Mouse (Mus musculus): ENCODE results near the gene Rps21.
"Not testable (repeated sequence)": the region's sequence is repeated elsewhere in the genome, so short reads cannot be mapped to it uniquely, and the experiment has no call there.

Gene Rps21

GRCm38 (mm10) chr2:180233101-180233904, 23.9 kb upstream of the Rps21 start:
- no peak for DNase-seq

DNA sequence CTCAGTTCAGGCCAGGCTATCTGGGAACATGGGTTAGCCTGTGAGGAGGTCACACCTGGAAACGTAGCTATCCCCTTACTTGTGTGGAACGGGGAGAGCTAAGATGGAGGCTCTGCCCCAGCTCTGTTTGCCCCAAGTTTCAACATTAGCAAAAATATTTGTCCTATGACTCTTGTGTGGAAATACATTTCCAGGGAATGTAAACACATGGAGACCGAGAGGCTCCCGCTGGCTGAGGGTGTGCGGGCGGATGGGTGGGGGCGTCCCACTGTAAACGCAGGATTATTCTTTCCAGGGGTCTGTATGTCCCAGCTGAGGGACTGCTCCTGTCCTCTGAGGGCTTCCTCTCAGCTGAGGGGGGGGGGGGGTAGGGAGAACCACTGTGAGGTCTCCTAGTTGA, 22.8 kb upstream of the Rps21 start:
- no peak for DNase-seq

DNA sequence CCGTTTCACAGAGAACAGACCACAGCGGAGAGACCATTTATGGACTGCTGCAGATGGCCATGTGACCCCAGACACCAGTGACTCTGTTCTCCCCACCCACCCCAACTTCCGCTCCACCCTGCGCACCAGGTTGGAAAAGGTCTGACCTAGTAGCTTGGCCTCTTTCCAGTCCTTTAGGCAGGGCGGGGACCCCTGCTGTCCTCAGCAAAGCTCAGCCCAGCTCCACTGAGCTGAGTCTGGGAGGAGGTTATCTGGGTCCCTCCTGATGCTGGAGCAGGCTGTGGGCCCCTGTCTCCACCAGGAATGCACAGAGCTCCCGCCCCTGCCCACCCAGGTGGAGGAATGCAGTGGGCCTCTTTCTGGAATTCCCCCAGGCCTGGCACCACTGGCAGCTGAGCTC, 22.2 kb upstream of the Rps21 start:
- DNase-seq, result no peak

DNA sequence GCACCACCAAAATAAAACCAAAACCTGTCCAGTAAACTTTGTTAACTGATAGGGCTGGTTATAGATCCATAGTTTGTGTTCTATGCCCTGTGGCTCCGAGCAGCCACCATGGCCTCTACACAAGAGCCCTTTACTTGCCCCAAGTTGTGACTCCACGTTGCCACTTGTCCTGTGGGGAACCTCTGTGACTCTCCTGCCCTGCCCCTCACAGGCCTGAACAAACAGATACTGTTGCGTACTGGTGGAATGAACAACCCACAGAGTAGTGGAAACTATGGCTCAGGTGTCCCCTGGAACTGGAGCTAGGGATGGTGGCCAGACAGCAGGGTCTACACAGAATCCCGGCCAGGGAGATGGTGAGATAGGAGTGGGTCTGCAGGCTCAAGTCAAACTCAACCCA, 21.4 kb upstream of the Rps21 start:
- DNase-seq, result no peak

- DNase-seq, result no peak
Observed at GRCm38 (mm10) chr2:180236500-180236899, 20.7 kb upstream of the Rps21 start.

- no peak for DNase-seq
Observed at GRCm38 (mm10) chr2:180236930-180237329, 20.2 kb upstream of the Rps21 start.

DNA sequence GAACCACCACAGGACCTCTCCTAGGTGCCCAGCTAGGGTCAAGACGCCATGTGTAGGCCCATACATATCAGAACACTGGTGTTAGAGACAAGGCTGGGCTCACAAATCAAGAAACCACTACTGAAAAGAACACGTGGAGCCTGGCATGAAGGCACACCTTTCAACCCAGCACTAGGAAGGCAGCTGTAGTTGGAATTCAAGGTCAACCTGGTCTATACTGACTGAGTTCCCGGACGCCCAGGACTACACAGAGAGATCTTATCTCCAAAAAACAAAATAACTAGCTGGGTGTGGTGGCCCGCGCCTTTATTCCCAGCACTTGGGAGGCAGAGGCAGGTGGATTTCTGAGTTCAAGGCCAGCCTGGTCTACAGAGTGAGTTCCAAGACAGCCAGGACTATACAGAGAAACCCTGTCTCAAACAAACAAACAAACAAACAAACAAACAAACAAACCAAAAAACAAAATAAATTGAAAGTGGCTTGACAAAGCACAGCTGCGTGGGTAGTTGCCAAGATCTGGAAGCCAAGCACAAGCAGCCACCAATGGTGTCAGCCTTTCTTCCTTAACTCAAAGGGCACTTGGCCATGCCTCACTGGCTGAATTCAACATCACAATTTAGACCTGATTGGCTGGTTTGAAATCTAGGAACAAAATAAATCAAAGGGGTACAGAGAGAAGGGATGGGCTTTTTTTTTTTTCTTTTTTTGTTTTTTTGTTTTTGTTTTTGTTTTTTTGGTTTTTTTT, 19.4 kb upstream of the Rps21 start:
- DNase-seq, result no peak

DNA sequence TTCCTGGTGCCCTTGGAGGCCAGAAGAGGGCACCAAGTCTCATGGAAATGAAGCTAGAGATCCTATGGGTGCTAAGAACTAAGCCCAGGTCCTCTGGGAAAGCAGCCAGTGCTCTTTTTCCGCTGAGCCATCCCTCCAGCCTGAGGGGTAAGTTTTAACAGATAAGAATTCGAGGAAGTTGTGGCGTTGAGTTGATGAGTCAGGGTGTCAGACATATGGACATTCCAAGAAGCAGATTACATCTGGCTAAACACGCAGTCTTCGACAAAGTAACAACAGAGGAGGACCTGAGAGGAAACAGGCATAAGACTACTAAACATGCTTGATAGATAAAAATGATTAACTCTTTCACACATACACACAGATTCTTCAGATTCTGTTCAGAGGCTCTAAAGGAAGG, 18.6 kb upstream of the Rps21 start:
- DNase-seq, result no peak

GRCm38 (mm10) chr2:180243108-180243507, 14.1 kb upstream of the Rps21 start:
- DNase-seq, result no peak

DNA sequence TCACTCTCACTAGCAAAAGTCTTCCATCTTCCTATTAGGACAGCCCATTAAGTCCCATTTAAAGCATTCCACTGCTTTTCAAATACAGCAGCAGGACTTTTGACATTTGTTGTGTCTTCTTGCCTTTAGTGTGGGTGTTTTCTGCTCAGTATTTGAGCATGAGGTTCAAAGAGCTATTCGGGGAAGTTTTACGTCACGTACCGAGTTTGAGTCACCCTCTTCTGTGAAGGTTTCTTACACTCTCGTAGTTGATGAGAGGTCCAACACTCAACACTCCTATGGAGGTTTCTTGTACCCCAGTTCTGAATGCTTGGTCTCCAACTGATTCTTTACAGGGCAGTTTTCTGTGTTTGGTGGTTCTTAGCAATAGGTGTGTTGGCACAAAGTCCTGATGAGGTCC, 9.3 kb upstream of the Rps21 start:
- no peak for DNase-seq

GRCm38 (mm10) chr2:180248947-180249660, 8.1 kb upstream of the Rps21 start:
- DNase-seq, result no peak

DNA sequence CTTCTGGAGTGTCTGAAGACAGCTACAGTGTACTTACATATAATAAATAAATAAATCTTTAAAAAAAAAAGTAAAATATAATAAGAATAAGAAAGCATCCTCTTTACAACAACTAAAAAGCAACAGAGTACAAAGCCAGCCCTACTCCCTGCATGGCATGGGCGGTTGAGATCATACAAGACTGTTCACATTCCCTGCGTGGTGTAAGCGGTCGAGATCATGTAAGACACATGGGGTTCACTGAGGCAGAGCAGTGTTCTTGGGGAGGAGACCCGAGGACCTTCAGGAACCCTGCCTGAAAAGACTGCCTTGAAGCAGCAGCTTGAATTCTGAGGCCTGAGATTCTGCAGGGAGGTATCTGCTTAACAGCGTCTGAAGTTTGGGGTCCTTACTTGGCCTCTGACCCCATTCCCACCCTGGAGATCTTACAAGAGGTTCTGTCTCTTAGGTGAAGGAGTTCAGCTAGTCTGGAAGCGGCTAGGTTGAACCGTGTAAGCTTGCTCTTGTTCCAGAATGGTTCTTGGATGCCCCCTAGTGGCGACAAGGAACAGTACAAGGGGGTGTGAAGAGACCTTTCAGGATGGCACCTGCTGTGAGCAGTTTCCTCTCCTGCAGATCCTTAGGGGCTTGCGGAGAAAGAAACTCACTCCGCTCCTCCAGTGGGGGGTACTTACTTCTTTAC, 6.1 kb upstream of the Rps21 start:
- no peak for DNase-seq

DNA sequence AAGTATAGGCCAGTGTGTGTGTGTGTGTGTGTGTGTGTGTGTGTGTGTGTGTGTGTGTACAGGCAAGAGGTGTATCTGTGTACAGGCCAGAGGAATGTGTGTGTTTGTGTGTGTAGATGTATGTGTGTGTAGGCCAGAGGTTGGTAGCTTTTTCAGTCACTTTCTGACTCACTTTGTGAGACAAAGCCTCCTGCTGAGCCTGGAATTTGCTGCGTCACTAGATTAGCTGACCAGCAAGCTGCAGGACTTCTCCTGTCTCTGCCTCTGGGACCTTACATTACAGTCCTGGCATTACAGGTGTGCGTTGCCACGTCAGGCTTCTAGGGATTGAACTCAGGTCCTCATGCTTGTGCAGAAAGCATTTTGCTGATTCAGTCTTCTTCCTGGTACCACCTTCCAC, 5.3 kb upstream of the Rps21 start:
- DNase-seq, result no peak

- DNase-seq, result no peak
Observed at GRCm38 (mm10) chr2:180254436-180255209, 2.6 kb upstream of the Rps21 start.

DNA sequence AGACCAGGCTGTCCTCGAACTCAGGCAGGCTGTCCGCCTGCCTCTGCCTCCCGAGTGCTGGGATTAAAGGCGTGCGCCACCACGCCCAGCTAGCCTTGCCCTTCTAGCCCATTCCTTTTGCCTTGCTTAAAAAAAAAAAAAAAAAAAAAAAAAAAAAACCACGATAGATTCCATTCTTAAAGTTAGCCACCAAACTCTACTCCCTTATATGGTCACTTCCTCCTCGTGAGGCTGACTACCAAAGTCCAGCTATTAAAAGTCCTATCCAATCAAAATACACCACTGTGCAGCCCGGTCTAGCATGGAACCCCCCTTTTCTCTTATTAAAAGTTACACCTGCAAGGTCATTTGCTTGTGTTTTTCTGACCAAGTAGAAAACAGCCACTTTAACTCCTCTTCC, 1.5 kb upstream of the Rps21 start:
- no peak for DNase-seq

GRCm38 (mm10) chr2:180256296-180257000, 729 bp upstream of the Rps21 start:
- DNase-seq, result no peak

- no peak for DNase-seq
Observed at GRCm38 (mm10) chr2:180257963-180258865, 1.0 kb downstream of the Rps21 start.

DNA sequence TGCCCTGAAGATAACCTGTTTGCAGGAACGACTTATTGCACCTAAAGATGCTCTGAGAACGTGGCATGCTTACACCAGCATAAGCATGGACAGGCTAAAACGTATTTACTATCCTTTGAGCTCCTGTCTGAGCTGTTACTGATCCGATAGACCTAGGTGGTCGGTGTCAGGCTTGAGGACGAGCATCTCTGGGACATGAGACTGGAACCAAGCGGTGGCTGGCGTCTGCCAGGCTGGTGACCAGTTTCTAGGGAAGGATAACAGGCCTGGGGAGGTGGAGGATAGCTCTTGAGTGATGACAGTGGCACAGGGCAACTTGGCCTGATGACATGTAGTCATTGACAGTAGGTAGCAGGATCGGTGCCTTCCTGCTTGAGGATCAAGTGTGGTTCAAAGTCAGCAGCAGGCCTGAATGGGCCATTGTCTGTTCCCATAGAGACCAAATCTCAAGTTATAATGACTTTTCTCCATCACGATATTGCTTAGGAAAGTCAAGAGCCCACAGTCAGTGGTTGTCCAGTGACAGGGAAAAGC, 1.8 kb downstream of the Rps21 start:
- DNase-seq, result not testable (repeated sequence)

GRCm38 (mm10) chr2:180259826-180260609, 2.8 kb downstream of the Rps21 start:
- DNase-seq, result not testable (repeated sequence)
